Mouse (Mus musculus) gastrocnemius, adult 2 months (tissue): ENCODE data around the gene Cd38. TPM values are rescaled to one million over a fixed set of nuclear protein-coding genes. Genes with fewer than 3 reads are reported as not detected.

ENCODE experiments used
- DNase-seq: peaks from one replicate; pipeline ENCODE4 v3.0.0; 2022
- H3K27ac ChIP-seq: fragments of 200-600 bp; 2 replicates; pipeline ENCODE4 v1.8.1; 2022; ENCODE audit warnings: mild to moderate bottlenecking
- H3K4me3 ChIP-seq: fragments of 200-600 bp; 2 replicates; pipeline ENCODE4 v1.8.1; 2022; ENCODE audit warnings: mild to moderate bottlenecking, moderate library complexity
- CTCF ChIP-seq: fragments of 200-600 bp; IDR thresholded peaks from 2 replicates; pipeline ENCODE4 v1.8.1; 2022; ENCODE audit warnings: antibody characterized with exemption, mild to moderate bottlenecking, moderate library complexity
- intact Hi-C: fragments of 180-260 bp; cut with DNase I; formaldehyde crosslinking; loops from one replicate; pipeline ENCODE4 v1.15.1; 2025
- total RNA-seq, 2 experiments: library from RNA; stranded (reverse); gene quantifications; 2 replicates each; pipeline ENCODE4 v1.2.3; 2021

Gene Cd38
- total RNA-seq, 2 experiments from 2014 or later: 2.7 to 3.5 TPM

DNA sequence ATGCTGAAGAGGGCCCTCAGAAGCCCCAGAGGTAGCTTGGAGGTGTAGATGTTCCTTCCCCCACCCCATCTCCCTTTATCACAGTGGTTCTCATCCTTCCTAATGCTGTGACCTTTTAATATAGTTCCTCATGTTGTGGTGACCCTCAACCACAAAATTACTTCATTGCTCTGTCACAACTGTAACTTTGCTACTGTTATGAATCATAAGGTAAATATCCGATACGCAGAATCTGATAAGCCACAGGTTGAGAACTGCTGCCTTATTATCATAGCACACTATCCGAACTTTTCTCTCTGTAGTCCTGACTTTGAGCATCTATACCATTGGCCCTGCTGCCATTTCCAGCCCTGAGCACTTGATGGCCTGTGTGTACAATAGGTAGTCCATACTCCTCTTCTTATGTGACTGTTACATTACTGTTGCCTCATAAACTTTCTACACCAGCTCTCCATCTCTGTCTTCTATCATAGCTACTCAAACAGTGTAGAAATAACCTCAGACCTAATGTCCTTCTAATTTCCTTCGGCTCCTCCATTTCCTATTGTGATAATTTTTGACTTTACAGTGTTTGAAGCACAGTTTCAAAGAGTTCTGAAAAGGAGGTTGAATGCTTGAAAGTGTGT is 47.0 kb downstream of the Cd38 start:
- no peak for DNase-seq
- no peak for TF ChIP-seq CTCF
- intact Hi-C loops: no loop called here
- Histone ChIP-seq H3K4me3 (no peak overlapping the region), H3K27ac (no peak overlapping the region)

DNA sequence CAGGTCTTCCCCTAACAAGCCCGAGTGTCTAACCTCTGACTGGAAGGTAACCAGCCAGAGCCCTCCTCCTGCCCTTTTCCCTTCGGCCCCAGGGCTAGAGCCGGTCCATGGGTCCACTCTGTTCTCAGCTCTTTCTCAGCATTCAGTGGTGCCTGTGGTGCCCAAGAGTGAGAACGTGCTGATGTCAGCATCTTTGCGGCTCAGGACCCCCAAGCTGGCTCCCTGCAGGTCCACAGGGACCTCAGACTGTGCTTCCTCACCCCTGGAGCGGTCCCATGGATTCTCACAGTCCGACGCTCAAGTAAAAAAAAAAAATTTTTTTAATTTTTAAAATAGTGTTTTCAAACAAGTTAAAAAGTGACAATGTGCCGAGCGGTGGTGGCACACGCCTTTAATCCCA is 53.5 kb downstream of the Cd38 start:
- no peak overlapping the region for H3K4me3 ChIP-seq
- no peak overlapping the region for H3K27ac ChIP-seq
- no peak for DNase-seq
- intact Hi-C loops: loop anchor here (5.0 kb wide), 1 partner anchor 65 kb away; no protein-coding TSS in a partner anchor
- no peak for TF ChIP-seq CTCF

DNA sequence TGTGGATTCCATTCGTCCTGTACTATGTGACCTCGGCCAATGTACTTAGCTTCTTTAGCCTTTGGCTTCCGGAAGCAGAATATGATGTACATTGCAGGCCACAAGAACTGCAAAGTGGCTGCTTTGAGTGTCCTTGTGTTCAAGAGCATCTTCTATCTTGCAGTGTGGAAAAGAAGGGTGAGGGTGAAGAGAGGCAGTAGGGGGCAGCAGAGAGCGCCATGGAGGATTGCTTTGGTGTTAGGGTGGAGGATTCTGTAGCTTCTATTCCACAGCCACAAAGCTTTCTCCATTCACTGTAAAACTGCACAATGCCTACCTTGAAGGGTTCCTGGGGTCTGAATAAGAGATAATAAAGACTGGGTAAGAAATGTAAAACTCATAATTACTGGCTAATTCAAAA is 55.6 kb downstream of the Cd38 start:
- H3K27ac ChIP-seq: no peak overlapping the region
- no peak overlapping the region for H3K4me3 ChIP-seq
- TF ChIP-seq CTCF: peak; percentile 74
- peak; percentile 57 for DNase-seq
- intact Hi-C loops: loop anchor here (5.0 kb wide), 1 partner anchor 63 kb away; no protein-coding TSS in a partner anchor

GRCm38 (mm10) chr5:43927729-43928128 is 59.4 kb downstream of the Cd38 start:
- no peak for DNase-seq
- no peak overlapping the region for H3K4me3 ChIP-seq
- intact Hi-C loops: no loop called here
- no peak for TF ChIP-seq CTCF
- no peak overlapping the region for H3K27ac ChIP-seq

DNA sequence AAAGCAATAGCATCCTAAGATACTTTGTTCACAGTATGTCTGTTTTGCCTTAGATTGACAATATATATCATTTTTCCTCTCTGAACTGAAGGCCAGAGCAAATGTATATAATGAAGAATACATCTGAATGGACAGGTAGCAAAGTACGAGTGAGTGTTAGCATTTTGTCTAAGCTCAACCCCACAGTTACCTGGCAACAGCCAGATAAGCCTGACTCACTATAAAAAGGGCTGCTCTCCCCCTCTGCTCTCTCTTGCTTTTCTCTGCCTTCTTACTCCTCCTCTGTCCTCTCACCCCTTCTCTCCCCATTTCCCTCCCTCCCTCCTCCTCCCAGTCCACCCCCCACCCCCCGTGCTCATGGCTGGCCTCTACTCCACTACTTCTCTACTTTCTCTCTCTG is 64.9 kb downstream of the Cd38 start:
- H3K4me3 ChIP-seq: no peak overlapping the region
- no peak overlapping the region for H3K27ac ChIP-seq
- TF ChIP-seq CTCF: no peak
- intact Hi-C loops: no loop called here
- DNase-seq: no peak

DNA sequence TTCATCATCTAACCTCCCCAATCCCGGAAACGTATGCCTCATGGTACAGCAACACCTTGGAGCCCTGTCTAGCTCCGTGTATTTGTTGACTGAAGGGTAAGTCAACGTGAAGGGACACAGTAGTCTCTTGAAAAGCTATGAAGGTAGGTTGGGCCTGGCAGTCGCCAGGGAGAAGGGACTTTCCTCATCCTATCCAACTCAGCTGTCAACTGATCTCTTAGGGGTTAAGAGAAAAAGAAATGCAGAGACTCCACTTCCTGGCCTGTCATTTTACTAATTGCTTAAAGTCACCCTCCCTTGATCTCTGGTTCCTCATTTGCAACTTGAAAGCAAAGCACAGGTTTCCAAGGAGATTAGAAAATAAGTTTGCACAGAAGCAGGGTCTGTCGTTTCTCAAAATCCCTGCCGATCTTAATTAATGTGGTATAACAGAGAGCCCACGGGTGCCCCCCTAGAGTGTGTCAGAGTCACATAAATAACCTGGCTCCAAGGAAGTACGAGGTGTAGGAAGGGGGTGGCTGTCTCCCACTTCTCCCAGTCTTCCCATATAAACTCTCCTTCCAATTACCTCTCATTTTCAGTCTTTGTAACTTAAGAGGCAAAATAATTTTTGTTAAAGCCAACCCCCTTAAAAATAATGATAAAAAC is 79.1 kb downstream of the Cd38 start:
- DNase-seq: no peak
- intact Hi-C loops: no loop called here
- TF ChIP-seq CTCF: no peak
- Histone ChIP-seq H3K27ac (no peak overlapping the region), H3K4me3 (peak overlapping the region; percentile 63; the same call in 1 of the 2 replicates)

DNA sequence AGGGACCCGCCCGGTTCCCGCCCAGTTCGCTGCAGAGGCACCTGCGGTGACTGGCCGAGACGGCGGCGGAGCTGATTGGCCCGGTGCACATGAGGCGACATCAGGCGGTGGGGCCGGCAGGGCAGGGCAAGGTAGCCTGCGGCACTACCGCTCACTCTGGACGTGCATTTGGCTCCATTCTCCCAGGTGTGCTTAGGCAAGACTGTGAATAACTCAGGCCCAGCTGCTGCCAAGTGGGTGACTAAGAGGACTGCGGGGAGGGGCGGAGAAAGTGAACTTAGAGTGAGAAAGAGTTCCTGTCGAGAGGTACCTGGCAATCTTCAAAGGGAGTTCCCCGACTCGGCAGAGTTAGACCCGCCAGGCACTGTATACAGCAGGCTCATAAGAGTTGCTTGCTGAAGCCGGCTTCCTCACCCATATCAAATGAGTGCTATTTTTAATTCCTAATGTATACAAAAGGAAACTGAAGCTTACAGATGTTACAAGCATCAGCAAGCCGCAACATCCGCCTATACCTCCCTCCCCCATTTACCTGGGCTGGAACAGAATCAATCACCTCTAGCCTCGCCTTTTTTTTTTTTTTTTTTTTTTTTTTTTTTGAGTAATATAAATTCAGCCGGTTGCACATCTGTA is 79.9 kb downstream of the Cd38 start:
- intact Hi-C loops: no loop called here
- peak; percentile 48 for DNase-seq
- Histone ChIP-seq H3K4me3 (peak overlapping the region; percentile 63), H3K27ac (no peak overlapping the region)
- no peak for TF ChIP-seq CTCF

- intact Hi-C loops: no loop called here
- H3K4me3 ChIP-seq: peak overlapping the region; percentile 63
- no peak for DNase-seq
- TF ChIP-seq CTCF: no peak
- H3K27ac ChIP-seq: peak overlapping the region; percentile 61; the same call in 1 of the 2 replicates
Observed at GRCm38 (mm10) chr5:43948748-43949275, 80.5 kb downstream of the Cd38 start.

- no peak overlapping the region for H3K4me3 ChIP-seq
- no peak for TF ChIP-seq CTCF
- no peak overlapping the region for H3K27ac ChIP-seq
- no peak for DNase-seq
- intact Hi-C loops: no loop called here
Observed at GRCm38 (mm10) chr5:43953241-43953640, 84.9 kb downstream of the Cd38 start.

GRCm38 (mm10) chr5:43959884-43960440 is 91.6 kb downstream of the Cd38 start:
- intact Hi-C loops: no loop called here
- no peak overlapping the region for H3K4me3 ChIP-seq
- TF ChIP-seq CTCF: no peak
- no peak for DNase-seq
- H3K27ac ChIP-seq: no peak overlapping the region

DNA sequence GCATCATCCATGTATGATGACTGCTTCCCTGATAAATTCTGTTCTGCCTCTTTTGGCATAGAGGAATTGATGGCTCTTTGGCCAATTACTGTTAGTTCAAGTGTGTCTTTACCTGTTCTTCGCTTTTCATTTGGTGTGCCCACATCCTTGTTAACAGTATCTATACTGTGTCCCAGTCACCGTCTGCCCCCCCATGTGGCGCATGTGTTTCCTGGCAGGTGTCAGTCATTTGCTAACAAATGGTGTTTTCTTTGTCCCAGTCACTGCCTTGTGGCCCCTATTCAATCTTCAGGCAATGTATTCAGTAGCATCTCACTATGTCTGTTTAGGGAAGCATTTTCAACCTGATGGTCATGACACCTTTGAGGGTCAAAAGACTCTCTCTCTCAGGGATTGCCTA is 92.7 kb downstream of the Cd38 start:
- Histone ChIP-seq H3K27ac (no peak overlapping the region), H3K4me3 (no peak overlapping the region)
- intact Hi-C loops: no loop called here
- no peak for TF ChIP-seq CTCF
- DNase-seq: no peak

Other genes starting within 250 kb of the Cd38 start
- gene Cc2d2a, start 206.2 kb upstream of the Cd38 start, total RNA-seq: 1 to 10 TPM; 4.1 to 7.7 TPM
- under 1 TPM in 1 of 2 experiments, not detected in 1; 0.17 TPM for gene Bst1, start 49.7 kb upstream of the Cd38 start, total RNA-seq
- 10 to 100 TPM; 33.0 to 35.4 TPM for gene Fbxl5, start 46.9 kb upstream of the Cd38 start, total RNA-seq
- 1 to 10 TPM; 5.4 to 5.8 TPM for gene Gm7879, start 44.6 kb downstream of the Cd38 start, total RNA-seq
- 1 to 10 TPM; 4.0 to 5.4 TPM for gene Fgfbp1, start 113.2 kb downstream of the Cd38 start, total RNA-seq
- 10 to 100 TPM in 1 of 2 experiments, 1 to 10 TPM in 1; 9.6 to 10.4 TPM for gene Prom1, start 233.5 kb downstream of the Cd38 start, total RNA-seq